Mouse (Mus musculus): ENCODE results near the gene Lins1.

The Lins1 gene

DNA sequence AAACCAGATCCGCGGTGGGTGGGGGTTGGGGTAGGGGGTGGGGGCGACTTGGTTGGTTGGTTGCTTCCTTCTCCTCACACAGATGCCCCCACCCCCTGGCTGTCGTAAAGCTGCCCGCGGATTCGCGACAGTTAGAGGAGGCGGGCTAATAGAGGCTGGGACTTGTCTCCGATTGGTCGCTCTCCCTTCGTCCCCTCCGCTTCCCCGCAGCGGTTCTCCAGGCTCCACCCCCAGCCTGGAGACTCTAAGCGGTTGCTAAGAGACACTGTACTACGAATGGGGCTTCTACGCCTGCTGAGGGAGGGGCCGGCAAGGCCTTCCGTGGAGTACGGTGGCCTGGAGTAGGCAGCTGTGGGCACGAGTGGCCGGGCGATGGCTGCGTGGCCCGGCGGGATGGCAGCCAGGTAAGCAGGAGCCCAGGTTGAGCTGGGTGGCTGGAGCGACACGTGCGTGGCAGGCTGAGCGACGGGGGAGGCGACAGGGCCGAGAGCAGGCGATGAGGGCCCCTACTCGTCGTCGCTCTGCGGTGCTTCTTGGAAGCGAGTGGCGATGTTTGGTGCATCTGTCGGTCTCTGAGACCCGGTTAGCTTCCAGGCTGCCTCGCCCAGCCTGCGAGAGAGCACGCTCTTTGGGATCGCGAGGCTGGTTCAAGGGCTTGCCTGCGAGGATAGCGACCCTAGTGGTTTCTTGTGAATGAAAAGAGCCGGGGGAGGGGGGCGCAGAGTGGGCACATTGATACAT is at the start of gene Lins1:
Lins1 (plus strand) TSS at position 270 of the 741 bp plus-strand sequence.
- peak; percentile 98 to 99 for DNase-seq

DNA sequence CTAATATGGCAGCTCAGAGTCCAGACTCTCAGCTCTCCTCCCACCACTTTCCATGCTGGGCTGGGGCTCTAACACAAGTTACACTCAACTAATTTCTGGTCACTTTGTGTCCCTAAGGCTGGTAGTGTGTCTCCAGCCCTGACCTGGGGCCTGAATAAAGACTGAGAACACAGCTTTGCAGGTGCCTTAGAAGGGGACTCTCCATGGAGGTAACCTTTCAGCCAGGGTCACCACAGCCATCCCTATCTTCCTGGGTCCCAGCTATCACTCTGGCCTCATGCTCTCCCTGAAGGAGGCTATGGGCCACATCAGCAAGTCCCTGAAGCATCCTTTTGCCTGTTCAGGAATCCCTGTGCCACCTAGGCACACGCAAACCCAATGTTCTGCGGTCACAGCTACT is 44.0 kb upstream of the Lins1 start:
- DNase-seq = no peak

DNA sequence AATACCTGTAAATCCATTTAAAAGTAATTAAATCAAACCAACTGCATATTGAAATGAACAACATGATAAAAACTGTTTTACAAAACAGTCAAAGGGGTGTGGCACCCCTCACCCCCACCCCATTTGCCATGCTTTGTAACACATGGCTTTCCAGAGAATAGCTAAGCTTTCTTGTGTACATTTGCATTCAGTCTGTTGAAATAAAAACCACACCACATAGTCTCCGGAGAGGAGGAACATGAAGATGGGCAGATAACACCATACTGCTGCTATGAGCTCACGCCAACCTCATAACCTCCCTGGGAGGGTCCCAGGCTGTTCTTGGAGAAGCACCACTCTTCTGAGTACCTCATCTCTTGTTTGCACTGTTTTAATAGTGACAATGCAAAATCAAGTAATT is 40.5 kb upstream of the Lins1 start:
- no peak for DNase-seq

DNA sequence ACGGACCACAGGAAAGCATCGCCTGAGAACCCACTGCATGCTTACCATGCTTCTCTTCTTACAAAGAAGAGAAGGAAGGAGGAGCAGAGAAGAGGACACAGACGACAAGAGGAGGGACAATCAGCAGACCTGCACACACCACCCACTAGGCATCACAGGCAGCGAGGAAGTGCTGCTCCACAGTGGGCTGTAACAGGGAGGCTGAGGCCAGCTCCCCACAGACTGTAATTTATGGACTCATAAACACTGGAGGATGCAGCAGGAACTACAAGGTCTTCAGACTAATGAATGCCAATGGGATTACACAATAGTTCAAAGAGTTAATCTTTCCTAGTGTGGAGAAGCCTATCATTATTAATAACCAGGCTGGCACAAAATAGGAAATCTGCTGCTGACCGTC is 38.8 kb upstream of the Lins1 start:
- no peak for DNase-seq

DNA sequence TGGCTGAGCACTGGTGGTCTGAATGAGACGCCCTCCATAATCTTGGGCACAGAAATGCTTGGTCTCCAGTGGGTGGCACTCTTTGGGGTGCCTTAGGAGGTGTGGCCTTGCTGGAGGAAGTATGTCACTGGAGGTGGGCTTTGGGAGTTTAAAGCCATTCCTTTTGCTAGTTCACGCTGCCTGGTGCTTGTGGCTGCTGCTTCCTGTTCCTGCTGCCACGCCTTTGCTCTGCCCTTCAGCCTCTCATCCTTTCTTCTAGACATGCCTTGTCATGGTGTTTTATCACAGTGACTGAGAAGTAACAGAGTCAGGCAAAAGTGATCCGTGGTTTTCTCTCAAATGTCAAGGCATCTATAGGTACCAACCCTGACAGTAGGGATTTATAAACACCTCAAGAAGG is 37.5 kb upstream of the Lins1 start:
- no peak for DNase-seq

DNA sequence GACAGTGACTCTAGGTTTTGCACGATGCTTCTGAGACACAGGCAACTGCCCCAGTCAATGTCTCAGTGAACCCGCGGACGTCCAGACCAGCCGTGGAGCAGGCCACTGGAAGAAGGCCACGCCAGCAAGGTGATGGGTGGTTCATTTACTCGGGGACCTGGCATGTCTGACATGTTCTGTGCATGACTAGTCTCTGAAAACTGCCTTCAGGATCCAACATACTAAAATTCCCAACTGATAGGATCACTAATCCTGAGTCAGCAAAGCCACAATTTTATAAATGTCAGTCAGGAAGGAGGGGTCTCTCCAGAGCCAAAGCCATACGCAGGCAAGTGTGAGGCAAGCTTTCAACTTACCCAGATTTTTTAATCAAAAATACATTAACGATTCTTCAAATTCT is 36.1 kb upstream of the Lins1 start:
- DNase-seq = no peak

DNA sequence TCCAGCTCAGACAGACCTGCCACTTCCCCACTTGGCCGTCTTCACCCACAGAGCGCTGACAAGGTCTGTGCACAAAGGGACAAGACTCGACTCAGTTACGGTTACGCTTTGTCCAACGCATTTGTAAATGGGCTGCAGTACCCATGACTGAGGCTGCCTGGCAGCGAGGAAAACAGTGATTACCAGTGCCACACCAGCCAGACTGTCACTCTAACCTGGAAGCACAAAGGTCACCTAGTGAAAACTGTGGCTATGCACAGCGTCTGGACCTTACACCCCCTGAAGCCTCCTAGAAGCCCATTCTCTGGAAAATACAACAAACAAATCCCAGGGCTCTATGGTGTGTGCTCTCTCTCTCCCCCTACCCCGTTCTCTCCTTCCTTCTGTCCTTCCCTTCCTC is 34.2 kb upstream of the Lins1 start:
- no peak for DNase-seq

DNA sequence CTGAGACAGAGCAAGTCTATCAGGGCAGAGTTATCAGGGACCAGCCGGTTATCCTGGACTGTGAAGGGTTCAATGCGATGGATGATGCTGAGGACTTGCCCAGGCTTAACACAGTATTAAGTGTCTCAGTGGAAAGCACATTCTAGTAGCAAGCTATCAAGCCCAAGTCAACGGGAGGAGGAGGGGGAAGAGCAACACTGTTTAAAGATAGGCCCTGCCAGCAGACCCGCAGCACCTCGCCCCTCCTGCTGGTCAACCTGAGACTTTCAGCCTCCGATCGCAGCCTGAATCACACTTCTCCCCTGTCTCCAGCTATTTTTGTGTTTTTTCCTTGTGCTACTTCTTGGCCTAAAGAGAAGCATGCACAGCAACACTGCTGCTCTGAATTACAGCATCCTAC is 29.4 kb upstream of the Lins1 start:
- DNase-seq = peak in 1 of 2 experiments; percentile 20

DNA sequence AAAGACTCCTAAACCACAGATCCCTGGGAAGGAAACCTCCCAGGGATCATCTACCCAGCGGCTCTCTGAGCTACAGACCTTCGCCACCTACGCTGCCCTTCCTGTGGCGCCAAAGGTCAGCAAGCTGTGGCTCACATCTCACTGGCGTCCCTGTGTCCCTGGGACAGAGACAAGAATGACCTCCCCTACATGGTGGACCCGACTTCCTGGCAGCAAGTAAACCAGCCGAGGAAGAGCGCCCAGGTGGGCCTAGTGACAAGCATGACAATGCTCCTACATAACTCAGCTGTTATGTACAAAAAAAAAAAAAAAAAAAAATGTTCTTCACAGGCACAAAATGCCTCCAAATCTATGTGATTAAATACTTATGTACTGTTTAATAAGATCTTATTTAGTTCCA is 28.7 kb upstream of the Lins1 start:
- DNase-seq = no peak

DNA sequence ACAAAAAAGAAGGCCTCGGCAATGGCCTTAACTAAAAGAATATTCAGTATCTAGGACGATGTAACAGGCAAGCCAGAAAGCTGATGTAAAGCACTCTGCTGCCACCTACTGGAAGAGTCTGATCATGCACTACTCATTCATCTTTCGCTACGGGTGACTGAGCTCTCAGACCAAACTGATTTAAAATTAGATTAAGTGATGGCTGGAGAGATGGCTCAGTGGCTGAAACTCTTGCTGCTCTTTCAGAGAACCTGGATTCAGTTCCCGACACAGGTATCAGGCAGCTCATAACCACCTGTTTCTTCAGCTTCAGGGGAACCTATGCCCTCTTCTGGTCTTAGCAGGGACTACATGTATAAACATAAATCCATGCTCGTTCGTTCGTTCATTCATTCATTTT is 28.1 kb upstream of the Lins1 start:
- DNase-seq = peak; percentile 87 to 89

DNA sequence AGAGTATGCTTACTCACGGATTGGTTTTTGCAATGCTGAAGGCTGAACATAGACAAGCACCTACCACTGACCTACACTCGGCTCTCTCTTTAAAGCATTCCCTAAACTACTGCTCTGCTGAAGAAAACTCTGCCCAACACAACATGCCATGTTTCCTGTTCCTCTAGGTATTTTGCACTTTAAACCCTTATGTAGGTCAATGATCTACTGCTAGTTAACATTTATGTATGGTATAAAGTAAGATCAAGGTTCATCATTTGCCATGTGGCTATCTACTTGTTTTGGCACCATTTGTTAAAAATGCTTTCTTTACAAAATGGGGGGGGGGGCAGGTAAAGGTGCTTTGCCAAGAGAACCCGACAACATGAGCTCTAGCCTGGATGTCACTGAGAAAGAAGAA is 26.1 kb upstream of the Lins1 start:
- DNase-seq = no peak

DNA sequence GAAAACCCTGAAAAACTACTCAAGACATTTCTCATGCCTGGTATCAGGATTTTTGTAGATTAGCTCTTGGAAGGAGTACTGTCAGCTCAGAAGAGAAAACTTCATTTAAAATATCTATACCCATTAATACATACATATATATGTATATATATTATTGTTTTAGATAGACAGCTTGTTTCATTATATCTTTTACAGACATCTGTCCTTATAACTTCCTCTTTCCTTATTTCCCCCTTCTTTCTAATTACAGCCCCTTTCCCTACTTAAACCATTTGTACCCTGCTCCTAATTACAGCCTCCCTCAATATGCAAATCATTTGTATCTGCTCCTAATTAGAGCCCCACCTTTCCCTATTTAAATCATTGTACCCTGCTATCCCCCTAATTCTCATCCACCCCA is 22.6 kb upstream of the Lins1 start:
- no peak for DNase-seq

DNA sequence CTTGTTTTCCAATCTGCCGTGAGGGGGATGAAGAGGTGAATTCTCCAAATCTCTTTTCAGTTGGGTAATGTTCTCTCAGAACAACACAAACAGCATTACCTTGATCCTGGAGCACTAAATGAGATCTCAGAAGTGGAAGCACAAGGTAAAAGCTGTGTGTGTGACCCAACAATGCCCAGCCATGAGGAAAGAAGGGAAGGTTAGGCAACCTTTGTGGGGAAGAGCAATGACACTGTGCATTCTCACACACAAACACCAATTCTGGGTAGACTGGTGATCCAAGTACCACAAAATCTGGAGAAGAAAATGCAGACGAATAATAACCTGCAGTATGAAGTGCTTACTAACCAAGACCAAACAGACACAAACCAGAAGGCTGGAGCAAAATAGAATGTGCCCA is 13.9 kb upstream of the Lins1 start:
- no peak for DNase-seq

DNA sequence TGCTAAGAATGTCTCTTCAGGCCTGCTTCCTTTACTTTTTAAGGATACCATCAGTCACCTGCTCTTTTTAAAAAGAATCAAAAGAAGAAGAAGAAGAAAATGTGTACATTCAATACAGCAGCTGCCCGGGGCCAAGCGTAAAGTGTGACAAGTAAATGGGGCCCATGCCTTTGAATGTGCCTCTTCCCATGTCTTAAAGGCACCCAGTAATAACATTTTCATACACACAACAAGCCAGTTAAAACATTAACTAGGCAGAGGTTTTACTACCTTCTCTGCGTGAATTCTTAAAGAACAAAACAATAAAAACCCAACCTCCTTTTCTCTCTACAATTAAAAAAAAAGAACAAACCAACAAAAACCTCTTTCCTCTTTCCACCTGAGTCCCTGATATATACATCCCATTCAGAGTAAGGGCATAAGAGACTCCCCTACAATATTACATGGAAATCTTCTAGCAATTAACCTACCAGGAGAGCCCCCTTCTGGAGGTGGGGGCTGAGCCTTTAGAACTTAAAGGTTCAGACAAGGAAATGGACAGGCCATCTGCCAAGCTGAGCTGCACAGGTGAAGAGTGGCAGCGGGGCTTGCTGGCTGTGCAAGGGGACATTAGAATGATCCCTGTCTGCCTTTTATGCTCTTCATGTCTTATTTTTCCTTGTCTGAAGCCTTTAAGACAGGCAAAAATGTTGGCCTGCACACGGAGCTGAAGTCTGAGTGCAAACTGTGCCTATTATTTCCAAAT is 7.4 kb upstream of the Lins1 start:
- no peak for DNase-seq

DNA sequence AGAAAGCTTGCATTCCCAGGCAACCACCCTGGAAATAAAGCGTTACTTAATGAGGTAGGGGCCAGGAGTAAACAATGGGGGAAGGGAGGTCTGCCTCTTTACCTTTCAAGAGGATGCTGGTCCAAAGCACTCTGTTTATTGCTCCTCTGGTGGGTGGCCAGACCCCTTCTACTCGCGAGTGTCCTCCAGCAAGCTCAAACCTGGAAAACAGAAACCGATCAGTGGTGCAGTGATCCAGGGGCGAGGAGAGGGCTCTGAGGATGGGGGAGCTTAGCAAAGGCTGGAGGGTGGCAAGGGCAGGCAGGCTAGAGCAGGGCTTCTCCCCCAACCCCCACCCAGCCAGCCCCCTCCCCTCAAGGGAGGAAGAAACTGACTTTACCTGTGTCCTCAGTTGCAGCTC is 968 bp upstream of the Lins1 start:
- DNase-seq = no peak

DNA sequence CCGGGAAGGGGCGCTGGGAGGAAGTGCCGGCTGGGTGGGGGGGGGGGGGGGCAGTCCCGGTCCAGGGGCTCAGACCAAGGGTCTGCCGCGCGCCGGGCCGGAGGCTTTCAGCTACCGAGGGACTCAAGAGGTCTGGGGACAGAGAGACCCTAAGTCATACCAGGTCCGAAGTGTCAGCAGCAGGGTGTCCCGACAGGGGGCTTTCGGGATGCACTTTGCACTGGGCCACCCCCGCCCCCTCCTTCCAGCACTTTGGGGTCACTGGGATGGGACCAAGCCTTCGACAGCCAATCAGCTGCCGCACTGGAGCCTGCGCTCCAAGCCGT is 432 bp upstream of the Lins1 start, which contains the start of gene Asb7:
Asb7 (minus strand) TSS at position 303 of the 326 bp plus-strand sequence.
- no peak for DNase-seq

DNA sequence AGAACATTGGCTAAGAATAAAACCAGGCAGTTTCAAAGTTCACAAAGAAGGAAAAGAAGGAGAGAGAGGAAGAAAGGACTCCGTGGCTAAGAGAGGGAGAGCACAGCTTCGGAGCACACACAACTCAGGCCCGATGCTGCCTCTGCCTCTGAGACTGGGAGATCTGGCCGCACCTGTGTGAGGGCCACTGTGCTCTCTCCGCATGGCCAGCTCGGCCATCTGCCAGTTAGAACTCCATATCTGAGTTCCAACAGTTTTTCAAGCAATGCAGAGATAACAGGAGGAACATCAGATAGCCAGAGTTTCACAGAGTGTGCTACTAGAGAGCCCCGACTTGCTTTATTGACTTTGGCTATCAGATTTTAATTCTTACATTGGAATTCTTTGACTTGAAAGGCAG is 4.8 kb downstream of the Lins1 start:
- peak; percentile 16 to 22 for DNase-seq

DNA sequence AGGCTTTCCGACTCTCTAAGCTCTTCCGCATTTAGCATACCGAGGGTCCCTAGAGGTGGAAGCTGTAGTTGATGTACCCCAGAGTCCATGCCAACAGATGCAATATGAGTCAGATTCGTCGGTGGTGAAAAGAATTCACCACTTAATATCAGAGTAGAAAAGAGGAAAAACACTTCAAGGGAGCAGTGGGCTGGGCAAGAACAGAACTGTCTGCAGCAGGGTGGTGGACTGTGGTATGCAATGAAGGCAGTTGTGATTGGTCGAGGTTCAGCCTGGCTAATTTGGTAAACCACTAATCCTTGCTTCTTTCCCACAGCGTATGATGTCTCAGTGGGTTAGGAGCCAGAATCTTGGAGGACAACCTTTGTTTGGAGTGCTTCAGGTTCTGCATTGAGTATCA is 13.0 kb downstream of the Lins1 start:
- DNase-seq = no peak

DNA sequence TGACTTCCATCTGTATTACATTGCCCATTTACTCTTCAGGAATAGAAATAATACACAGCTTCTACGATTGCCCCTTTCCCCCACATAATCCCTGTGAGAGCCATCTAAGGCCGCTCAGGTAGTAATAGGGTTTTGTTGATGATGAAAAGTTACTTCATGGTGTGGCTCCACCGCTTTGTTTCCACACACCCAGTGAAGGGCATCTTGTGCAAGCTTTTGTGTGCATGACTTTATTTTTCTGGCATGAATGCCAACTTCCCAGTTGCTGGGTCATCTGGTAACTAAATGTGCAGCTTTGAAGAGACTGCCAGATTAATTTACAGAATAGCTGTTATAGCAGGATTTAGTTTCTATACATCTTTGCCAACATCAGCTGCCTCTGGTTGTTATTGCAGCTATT is 14.9 kb downstream of the Lins1 start:
- no peak for DNase-seq

DNA sequence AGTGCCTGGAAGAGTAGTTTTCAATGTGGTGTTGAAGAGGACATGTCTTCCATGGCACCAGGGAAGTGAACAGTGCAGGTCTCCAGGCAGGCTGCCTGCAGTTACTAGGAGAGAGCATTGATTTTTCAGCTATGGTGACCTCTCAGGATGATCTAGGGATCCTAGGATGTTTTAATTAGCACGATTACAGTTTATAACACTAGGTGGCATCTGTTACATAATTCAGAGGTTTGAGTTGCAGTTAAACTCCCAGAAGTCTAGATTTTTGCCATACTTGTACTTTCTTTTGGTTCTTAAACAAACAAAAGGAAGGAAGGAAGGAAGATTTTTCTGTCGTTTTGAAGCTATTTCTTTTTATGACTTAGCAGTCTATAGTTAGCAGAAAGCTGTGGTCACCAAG is 21.5 kb downstream of the Lins1 start:
- DNase-seq = no peak

DNA sequence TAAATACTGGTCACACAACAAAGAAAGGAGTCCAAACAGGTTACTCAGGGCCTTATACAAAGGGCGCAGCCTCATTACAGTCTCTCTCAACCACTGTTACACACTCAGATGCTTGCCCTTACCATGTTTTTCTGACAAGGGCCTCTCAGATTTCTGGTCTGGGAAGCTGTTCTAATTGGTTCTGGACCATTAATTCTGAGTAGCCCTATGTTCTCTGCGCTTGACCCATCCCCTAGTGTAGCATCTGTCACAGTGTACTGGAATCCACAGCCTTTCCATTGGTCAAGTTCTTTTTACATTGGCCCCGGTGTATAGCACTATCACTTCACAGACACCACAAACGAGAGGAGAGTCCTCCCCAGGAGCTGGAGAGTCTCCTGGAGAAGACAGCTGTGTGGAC is 34.8 kb downstream of the Lins1 start:
- no peak for DNase-seq

DNA sequence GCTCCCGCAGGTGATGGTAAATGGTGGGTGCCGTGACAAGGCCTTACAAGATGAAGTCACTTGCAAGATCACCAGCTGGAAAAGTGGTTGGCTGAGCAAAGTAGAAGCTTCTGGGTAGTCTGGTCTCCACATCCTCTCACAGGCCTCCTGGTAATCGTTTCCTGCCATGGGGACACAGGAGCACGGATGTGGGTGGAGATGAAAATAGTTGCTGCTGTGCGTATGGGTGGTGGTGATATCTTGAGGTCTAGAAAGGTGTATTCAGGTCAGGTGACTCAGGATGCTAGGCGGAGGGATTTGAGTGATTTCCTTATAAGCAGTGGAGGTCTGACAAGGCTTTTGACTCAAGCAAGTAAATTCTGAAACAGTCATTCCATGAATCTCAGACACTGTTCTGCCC is 35.3 kb downstream of the Lins1 start:
- DNase-seq = no peak

DNA sequence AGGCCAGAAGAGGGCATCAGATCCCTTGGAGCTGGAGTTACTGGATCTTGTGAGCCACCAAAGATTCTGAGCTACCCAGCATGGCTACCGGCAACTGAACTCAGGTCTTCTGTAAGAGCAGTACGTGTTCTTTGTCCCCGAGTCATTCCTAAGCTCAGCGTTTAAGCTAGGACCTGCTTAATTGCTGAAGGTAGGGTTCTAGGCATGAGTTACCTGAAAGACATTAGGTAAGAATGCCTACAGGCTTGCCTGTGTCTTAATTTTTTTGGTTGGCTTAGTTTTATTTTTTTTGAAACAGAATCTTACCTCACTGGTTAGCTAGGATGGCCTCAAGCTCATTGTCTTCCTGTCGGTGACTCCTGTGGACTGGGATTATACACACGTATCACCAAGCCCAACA is 38.4 kb downstream of the Lins1 start:
- DNase-seq = no peak

DNA sequence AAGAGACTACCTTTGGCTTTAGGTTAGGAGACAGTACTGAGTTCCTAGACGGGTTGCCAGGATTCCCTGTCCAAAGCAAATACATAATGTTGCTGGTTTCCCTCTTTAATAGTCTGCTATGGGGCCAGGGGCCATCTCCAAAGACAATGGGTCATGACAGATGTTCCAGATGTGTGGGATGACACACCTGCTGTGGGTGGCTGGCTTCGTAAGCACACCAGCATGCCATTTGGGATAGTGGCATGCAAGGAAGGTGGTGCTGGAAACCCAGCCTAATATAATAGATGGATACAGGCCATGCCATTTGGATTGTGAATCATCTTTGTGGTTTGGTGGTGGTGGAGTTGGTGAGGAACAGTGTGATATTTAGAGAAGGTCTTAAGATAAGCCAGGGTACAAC is 39.5 kb downstream of the Lins1 start:
- no peak for DNase-seq

DNA sequence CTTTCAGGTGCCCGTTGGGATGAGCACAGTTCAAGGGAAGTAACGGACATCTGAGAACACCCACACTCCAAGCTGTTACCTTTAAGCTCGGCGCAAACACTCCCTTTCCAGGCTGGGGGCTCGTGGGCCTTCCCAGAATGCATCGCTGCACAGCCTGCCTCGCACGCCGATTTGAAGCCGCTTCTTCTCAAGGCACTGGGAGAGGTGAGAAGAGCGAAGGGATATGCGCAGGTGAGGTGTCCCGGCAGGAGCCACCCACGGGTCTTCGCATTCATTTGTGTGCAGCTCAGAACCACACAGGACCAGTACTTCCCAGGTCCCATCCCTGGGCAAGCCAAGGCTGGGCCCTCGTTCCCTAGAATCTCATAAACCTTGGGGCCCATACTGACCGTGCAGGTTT is 43.7 kb downstream of the Lins1 start:
- no peak for DNase-seq

Data from cerebellum, postnatal 14 days (tissue).